Mouse (Mus musculus) hindlimb bud, embryonic 11.5 days (tissue): ENCODE results near the gene Pax4.

Experiments
- DNase-seq: peaks from one replicate; pipeline ENCODE4 v3.0.0-alpha.2; 2012; ENCODE audit warnings: low read depth, low spot score; ENCODE audit errors: extremely low spot score

Pax4 gene

GRCm38 (mm10) chr6:28449253-28449652 is at the start of gene Pax4:
Gene Pax4 (minus strand): TSS chr6:28449353.
- DNase-seq, result no peak

DNA sequence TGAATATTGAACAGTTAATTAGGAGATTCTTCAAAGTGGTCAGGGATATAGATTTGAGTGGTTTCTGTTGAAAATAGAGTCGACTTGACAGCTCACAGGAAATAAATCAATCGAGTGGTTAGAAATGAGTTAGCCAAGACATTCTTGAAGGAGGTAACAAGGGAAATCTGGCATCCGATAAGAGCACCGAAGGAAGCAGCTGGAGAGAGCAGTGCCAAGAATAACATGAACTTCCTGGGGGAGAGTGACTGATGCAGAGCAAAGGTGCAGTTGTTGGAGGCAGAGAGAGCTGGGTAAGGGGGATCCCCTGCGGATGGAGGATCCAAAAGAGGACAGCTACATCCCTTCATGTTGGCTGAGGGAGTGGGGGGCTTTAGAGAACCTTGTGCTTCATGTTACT is 48.7 kb upstream of the Pax4 start:
- no peak for DNase-seq

GRCm38 (mm10) chr6:28491198-28491597 is 42.0 kb upstream of the Pax4 start:
- DNase-seq, result no peak

DNA sequence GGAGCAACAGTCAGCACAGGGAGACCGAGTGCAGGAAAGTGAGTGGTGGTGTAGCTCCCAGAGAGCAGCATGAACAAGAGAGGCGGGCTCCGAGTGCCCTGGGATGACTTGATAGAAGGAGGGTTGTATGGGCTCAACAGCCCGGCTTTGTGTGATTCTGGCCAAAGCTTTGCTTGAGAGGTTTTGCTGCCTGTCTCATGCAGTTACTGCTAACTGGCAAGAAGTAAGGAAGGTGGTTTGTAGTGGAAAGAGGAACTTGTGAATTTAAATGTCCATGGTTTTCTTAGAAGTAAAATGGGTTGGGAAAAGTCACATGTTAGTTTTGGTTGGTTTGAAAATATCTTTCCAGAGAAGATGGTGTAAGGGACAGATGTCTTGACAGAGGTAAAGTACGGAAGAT is 41.5 kb upstream of the Pax4 start:
- DNase-seq, result no peak

- DNase-seq, result no peak
These were observed 39.2 kb upstream of the Pax4 start for GRCm38 (mm10) chr6:28488204-28488851.

DNA sequence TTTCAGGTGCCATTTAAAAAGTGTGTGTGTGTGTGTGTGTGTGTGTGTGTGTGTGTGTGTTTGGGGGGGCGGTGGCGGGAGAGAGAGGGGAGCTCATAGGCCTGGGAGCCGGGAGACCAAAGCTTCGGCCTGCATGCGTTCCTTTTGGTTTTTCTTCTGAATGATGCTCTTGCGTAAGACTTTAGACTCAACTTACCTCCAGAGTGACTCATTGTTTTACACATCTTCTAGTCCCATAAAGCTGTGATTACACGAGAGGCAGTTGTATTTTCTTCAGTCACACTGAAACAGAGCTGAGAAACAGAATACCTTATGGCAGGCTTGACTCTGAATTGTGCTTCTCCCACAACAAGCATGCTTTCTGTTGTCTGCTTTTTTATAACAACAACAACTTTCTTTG is 37.8 kb upstream of the Pax4 start:
- no peak for DNase-seq

DNA sequence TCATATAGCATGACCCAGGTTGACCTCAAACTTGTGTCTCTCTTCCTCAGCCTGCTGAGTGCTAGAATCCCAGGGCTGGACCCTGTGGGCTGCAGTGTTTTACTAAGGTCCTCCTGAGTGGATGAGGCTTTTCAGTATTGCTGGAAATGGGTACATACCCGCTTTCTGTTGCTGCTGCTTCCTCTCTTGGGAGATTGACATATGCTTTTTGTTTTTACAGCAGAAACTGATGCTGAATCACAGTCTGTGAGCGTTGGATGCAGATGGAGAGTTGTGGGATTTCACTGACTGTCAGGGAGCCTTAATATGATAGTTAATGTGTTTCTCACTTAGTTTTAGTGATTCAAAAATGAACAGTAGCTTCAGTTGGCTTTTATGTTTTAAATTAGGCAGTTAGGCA is 37.3 kb upstream of the Pax4 start:
- no peak for DNase-seq

GRCm38 (mm10) chr6:28486008-28486407 is 36.9 kb upstream of the Pax4 start:
- DNase-seq, result no peak

- no peak for DNase-seq
These were observed 33.7 kb upstream of the Pax4 start for GRCm38 (mm10) chr6:28482711-28483315.

GRCm38 (mm10) chr6:28480752-28481492 is 31.8 kb upstream of the Pax4 start:
- no peak for DNase-seq

- DNase-seq, result peak; percentile 97
These were observed 31.0 kb upstream of the Pax4 start for GRCm38 (mm10) chr6:28479865-28480751.

GRCm38 (mm10) chr6:28474839-28475238 is 25.7 kb upstream of the Pax4 start, which contains the start of gene Snd1:
Gene Snd1 (plus strand): TSS chr6:28475139.
- DNase-seq, result no peak

DNA sequence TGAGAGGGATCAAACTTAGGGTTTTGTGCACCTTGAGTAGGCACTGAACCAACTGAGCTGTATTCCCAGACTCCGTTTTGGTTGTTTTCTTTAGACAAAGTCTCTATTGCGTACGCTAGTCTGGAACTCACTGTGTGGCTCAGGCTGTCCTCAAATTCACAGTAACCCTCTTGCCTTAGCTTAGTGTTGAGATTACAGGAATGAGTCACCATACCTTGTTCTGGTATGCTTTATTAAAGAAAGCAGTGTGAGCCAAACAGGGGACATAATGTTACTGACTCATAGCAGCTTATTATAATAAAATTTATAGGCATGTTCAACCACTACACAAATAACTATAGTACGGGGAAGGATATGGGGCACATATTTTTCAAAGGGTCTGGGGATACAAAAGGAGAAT is 25.1 kb upstream of the Pax4 start:
- DNase-seq, result no peak

DNA sequence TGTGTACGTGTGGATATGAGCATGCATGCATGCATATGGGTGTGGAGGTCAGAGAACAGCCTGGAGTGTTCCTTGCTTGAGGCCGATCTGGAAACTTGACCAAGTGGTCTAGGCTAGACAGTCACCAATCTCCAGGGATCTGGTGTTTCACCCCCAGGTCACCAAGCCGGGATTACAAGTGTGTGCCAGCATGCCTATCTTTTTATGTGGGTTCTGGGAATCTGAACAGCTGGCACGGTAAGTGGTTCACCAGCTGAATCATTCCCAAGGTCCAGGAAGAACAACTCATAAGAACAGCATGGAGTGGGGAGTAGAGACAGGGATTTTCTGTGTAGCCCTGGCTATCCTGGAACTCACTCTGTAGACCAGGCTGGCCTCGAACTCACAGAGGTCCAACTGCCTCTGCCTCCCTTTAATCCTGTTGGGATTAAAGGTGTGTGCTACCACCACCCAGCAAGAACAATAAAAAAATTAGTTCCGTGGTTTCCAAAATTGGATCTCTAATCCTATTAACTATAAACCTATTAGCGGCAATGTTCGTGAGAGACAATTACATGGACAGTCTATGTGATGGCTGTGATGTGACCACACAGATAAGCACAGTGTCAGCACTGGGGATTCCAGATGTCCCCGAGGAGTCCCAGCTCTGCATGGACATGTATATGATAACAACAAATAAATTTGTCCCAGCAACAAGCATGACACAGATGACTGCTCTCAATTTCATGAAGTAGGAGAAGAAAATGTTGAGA is 22.3 kb upstream of the Pax4 start:
- no peak for DNase-seq

- no peak for DNase-seq
These were observed 21.5 kb upstream of the Pax4 start for GRCm38 (mm10) chr6:28470621-28471020.

DNA sequence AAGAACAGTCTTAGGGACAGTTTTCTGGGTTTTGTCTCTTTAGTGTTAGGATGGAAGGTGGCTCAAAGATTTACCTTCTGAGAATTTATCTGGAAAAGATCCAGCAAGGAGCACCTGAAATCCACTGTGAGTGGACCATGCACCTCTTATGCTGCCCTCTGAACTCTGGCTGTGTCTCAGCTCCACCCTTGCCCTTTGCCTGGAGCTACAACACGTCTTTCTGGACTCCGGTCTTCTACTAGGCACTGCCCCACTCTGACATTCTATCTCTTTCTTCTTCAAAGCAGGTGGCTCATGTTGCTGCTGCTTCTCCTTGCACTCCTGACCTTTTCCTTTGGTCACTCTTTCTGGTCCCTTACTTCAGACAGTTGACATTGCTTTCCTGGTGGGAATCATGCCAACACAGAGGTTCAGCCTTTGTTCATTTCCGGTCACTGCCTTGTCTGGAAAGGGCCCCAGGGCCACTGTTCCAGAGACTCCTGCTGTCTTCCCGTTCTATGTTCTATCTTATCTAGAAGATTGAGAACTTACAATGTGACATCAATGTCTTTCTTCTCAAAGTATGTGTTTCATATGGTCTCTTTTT is 21.0 kb upstream of the Pax4 start:
- DNase-seq, result no peak

- no peak for DNase-seq
These were observed 15.5 kb upstream of the Pax4 start for GRCm38 (mm10) chr6:28464630-28465029.

DNA sequence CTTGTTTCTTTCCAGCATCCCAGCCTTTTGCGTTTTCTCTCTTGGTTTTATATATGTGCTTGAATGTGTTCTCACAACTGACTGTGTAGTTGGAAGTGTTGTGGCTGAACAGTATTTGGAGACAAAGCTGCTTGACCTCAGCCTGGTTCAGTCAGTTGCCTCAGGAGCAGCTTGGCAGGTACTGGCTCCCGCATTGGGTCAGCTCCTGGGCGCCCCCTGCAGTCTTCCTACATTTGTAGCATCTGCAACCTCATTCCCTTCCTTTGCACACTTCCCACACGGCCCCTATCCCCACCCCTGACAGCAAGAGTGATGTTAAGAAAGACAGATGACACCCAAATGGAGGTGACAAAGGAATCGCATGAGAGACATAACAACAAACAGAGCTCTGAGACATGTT is 11.4 kb upstream of the Pax4 start:
- DNase-seq, result no peak

DNA sequence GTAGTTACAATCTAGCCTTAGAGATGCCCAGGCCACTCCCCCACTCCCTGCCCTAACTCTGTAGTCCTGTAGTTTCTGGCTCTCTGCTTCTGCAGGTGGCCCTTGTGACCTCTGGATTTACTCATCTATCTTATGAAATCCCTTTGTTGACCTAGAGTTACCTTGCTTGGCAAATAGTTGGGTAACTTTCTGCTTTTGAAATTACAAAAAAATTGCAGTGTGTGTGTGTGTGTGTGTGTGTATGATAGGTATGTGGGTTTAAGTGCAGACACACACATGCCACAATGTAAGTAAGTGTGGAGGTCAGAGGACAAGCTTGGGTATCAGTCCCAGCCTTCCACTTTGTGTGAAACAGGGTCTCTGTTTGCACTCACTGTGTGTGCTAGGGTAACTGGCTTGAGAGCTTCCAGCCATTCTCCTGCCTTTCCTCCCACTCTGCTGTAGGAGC is 10.1 kb upstream of the Pax4 start:
- no peak for DNase-seq

DNA sequence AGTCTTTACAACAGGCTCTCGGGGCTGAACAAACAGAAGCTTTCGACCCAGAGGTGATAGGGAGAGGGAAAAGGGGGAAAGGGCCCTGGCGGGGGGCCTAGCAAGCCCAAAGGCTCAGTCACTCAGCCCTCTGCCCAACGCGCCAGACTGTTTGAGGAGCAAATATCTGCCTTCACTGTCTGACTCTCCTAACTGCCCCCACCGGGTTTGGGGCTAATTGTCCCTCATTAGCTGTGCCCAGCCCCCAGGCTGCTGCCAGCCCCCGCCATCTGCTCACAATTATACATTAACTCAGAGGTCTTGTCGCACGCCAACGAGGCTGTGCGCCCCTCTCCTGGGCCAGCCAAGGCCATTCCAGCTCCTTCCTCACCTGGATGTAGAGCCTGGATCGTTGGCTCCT is 1.8 kb upstream of the Pax4 start:
- DNase-seq, result no peak
